Mouse (Mus musculus): ENCODE data around the gene Ly6g6f. TPM values are rescaled to one million over a fixed set of nuclear protein-coding genes. Genes with fewer than 3 reads are reported as not detected.

Ly6g6f gene
- polyA plus RNA-seq, 1 experiment from 2014 or later = 0.29 TPM

- Histone ChIP-seq H3K9ac (peak within 1 kb of the TSS; percentile 76), H3K36me3 (peaks cover 24% of the 10 kb centered on the region), H3K27me3 (no peaks in the 10 kb centered on the region), H3K27ac (peak within 1 kb of the TSS; percentile 98), H3K9me3 (replicated peaks) (no peaks in the 10 kb centered on the region), H3K4me1 (replicated peaks) (peaks cover 65% of the 10 kb centered on the region), H3K4me2 (peak within 1 kb of the TSS; percentile 76), H3K4me3 (peak within 1 kb of the TSS; percentile 73)
- peak; percentile 36 for ATAC-seq (replicated peaks; ENCODE audit: insufficient number of reproducible peaks, insufficient read depth, low FRiP score, low read depth)
- 2% methylated on average over 11 of the region's 11 CpGs for whole genome bisulfite sequencing
These were observed 35.8 kb downstream of the Ly6g6f start, which contains the start of gene Clic1 for GRCm38 (mm10) chr17:35049561-35050016. Gene Clic1, plus strand, starts transcription at chr17:35049966.

- Histone ChIP-seq H3K36me3 (peaks cover 18% of the 10 kb centered on the region), H3K27ac (peak overlapping the region; percentile 98), H3K4me2 (peak overlapping the region; percentile 76), H3K4me3 (peak overlapping the region; percentile 73), H3K4me1 (replicated peaks) (peaks cover 64% of the 10 kb centered on the region), H3K9me3 (replicated peaks) (no peaks in the 10 kb centered on the region), H3K27me3 (no peaks in the 10 kb centered on the region), H3K9ac (no peak overlapping the region)
- ATAC-seq (replicated peaks; ENCODE audit: insufficient number of reproducible peaks, insufficient read depth, low FRiP score, low read depth) = no peak
- whole genome bisulfite sequencing = 62% methylated on average over 5 of the region's 5 CpGs
These were observed 36.4 kb downstream of the Ly6g6f start for GRCm38 (mm10) chr17:35048932-35049440.

GRCm38 (mm10) chr17:35048149-35048931, 37.1 kb downstream of the Ly6g6f start:
- 0 out of 2 replicates have a peak overlapping the region, but pooled peaks have one; percentile 4 for H3K4me3 ChIP-seq
- H3K27me3 ChIP-seq = no peaks in the 10 kb centered on the region
- peak overlapping the region; percentile 76 for H3K4me2 ChIP-seq
- H3K9ac ChIP-seq = peak overlapping the region; percentile 27; the same call in 1 of the 2 replicates
- ATAC-seq (replicated peaks; ENCODE audit: insufficient number of reproducible peaks, insufficient read depth, low FRiP score, low read depth) = no peak
- H3K4me1 ChIP-seq (replicated peaks) = peaks cover 60% of the 10 kb centered on the region
- no peaks in the 10 kb centered on the region for H3K9me3 ChIP-seq (replicated peaks)
- WGBS = 21% methylated on average over 11 of the region's 11 CpGs
- peaks cover 12% of the 10 kb centered on the region; the same call in 1 of the 2 replicates for H3K36me3 ChIP-seq
- peak overlapping the region; percentile 98 for H3K27ac ChIP-seq

GRCm38 (mm10) chr17:35047688-35048087, 37.7 kb downstream of the Ly6g6f start:
- WGBS = 37% methylated on average over 1 of the region's 1 CpGs
- Histone ChIP-seq H3K4me2 (peak overlapping the region; percentile 76), H3K36me3 (peaks cover 5% of the 10 kb centered on the region; the same call in 1 of the 2 replicates), H3K27ac (peak overlapping the region; percentile 98), H3K4me3 (0 out of 2 replicates have a peak overlapping the region, but pooled peaks have one; percentile 4), H3K4me1 (replicated peaks) (peaks cover 57% of the 10 kb centered on the region), H3K9me3 (replicated peaks) (no peaks in the 10 kb centered on the region), H3K9ac (peak overlapping the region; percentile 27; the same call in 1 of the 2 replicates), H3K27me3 (no peaks in the 10 kb centered on the region)
- ATAC-seq (replicated peaks; ENCODE audit: insufficient number of reproducible peaks, insufficient read depth, low FRiP score, low read depth) = no peak

GRCm38 (mm10) chr17:35046681-35047455, 38.5 kb downstream of the Ly6g6f start, which contains the start of gene Msh5:
Gene Msh5, minus strand, starts transcription at chr17:35046745.
- H3K9ac ChIP-seq = peak within 1 kb of the TSS; percentile 88
- peak within 1 kb of the TSS; percentile 98 for H3K27ac ChIP-seq
- H3K4me1 ChIP-seq (replicated peaks) = peaks cover 49% of the 10 kb centered on the region
- no peaks in the 10 kb centered on the region for H3K9me3 ChIP-seq (replicated peaks)
- H3K36me3 ChIP-seq = no peaks in the 10 kb centered on the region
- peak within 1 kb of the TSS; percentile 99 for H3K4me2 ChIP-seq
- whole genome bisulfite sequencing = 2% methylated on average over 33 of the region's 33 CpGs
- peak; percentile 94 for ATAC-seq (replicated peaks; ENCODE audit: insufficient number of reproducible peaks, insufficient read depth, low FRiP score, low read depth)
- H3K4me3 ChIP-seq = peak within 1 kb of the TSS; percentile 72
- no peaks in the 10 kb centered on the region for H3K27me3 ChIP-seq

- no peaks in the 10 kb centered on the region for H3K27me3 ChIP-seq
- H3K4me3 ChIP-seq = peak overlapping the region; percentile 72
- no peak for ATAC-seq (replicated peaks; ENCODE audit: insufficient number of reproducible peaks, insufficient read depth, low FRiP score, low read depth)
- no peaks in the 10 kb centered on the region for H3K36me3 ChIP-seq
- peaks cover 45% of the 10 kb centered on the region for H3K4me1 ChIP-seq (replicated peaks)
- 3% methylated on average over 48 of the region's 48 CpGs for WGBS
- peak overlapping the region; percentile 95 for H3K27ac ChIP-seq
- H3K9me3 ChIP-seq (replicated peaks) = no peaks in the 10 kb centered on the region
- H3K9ac ChIP-seq = peak overlapping the region; percentile 88
- peak overlapping the region; percentile 99 for H3K4me2 ChIP-seq
These were observed 39.4 kb downstream of the Ly6g6f start for GRCm38 (mm10) chr17:35045807-35046680.

- H3K4me2 ChIP-seq = peak overlapping the region; percentile 99
- 52% methylated on average over 7 of the region's 7 CpGs for WGBS
- H3K4me1 ChIP-seq (replicated peaks) = peaks cover 45% of the 10 kb centered on the region
- H3K27me3 ChIP-seq = no peaks in the 10 kb centered on the region
- H3K4me3 ChIP-seq = peak overlapping the region; percentile 72
- no peak for ATAC-seq (replicated peaks; ENCODE audit: insufficient number of reproducible peaks, insufficient read depth, low FRiP score, low read depth)
- H3K36me3 ChIP-seq = no peaks in the 10 kb centered on the region
- peak overlapping the region; percentile 95 for H3K27ac ChIP-seq
- H3K9ac ChIP-seq = peak overlapping the region; percentile 88; the same call in 1 of the 2 replicates
- no peaks in the 10 kb centered on the region for H3K9me3 ChIP-seq (replicated peaks)
These were observed 40.3 kb downstream of the Ly6g6f start for GRCm38 (mm10) chr17:35044904-35045806.

- H3K9me3 ChIP-seq (replicated peaks) = no peaks in the 10 kb centered on the region
- no peak for ATAC-seq (replicated peaks; ENCODE audit: insufficient number of reproducible peaks, insufficient read depth, low FRiP score, low read depth)
- H3K4me1 ChIP-seq (replicated peaks) = peaks cover 36% of the 10 kb centered on the region
These were observed 41.6 kb downstream of the Ly6g6f start for GRCm38 (mm10) chr17:35043794-35044193.

GRCm38 (mm10) chr17:35039121-35039873, 46.1 kb downstream of the Ly6g6f start:
- no peak overlapping the region for H3K9ac ChIP-seq
- no peaks in the 10 kb centered on the region for H3K27me3 ChIP-seq
- H3K9me3 ChIP-seq (replicated peaks) = no peaks in the 10 kb centered on the region
- no peak for ATAC-seq (replicated peaks; ENCODE audit: insufficient number of reproducible peaks, insufficient read depth, low FRiP score, low read depth)
- no peak overlapping the region for H3K27ac ChIP-seq
- H3K36me3 ChIP-seq = no peaks in the 10 kb centered on the region
- 81% methylated on average over 11 of the region's 11 CpGs for WGBS
- H3K4me1 ChIP-seq (replicated peaks) = no peaks in the 10 kb centered on the region; the same call in 1 of the 2 replicates
- no peak overlapping the region for H3K4me3 ChIP-seq
- no peak overlapping the region for H3K4me2 ChIP-seq

More at GRCm38 (mm10) chr17:35043794-35044193, 41.6 kb downstream of the Ly6g6f start:
- no peaks in the 10 kb centered on the region for H3K27me3 ChIP-seq
- no peak overlapping the region for H3K4me2 ChIP-seq
- no peak overlapping the region for H3K4me3 ChIP-seq
- H3K9ac ChIP-seq = no peak overlapping the region
- WGBS = 75% methylated on average over 4 of the region's 4 CpGs
- peak overlapping the region; percentile 95 for H3K27ac ChIP-seq
- no peaks in the 10 kb centered on the region for H3K36me3 ChIP-seq

Data from heart, embryonic 15.5 days (tissue).